Comparison of ENCODE assay signal across 11 mouse cellular contexts in the genomic region with DNA sequence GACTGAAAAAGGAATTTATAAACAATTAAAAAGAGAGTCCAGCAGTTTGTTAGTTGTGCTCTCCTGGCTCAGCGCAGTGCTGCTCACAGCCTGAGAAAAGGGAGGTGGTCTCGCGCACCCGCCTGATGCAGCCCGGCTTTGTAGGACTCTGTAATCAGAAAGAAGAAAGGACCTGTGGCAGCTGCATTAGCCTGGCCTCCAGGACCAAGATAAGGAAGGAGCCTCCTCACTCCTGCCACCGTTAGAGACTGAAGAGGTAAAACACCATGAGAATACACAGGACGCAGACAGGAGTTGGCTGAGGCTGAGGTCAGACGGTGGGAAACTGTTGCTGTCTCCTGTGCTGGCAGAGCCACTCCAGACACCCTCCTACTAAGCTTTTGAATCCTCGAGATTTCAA. TPM values are rescaled to one million over a fixed set of nuclear protein-coding genes. Genes with fewer than 3 reads are reported as not detected.
DNase-seq lines count a peak whose midpoint lies in the region; ATAC-seq and TF ChIP-seq lines count a peak whose summit lies in the region.
"Had no signal": no experiment of that assay in that cellular context is flagged by ENCODE, and none has a peak within 500 bp of the region (broad histone marks: within the 10 kb centered on the region; RNA-seq: fewer than 3 reads in every experiment).

A gene (minus strand): TSS at position 114 of the 400 bp plus-strand sequence.

- H3K36me3 ChIP-seq in heart, embryonic 16.5 days (ENCODE audit: control insufficient read depth, insufficient read depth), result peaks cover 16% of the 10 kb centered on the region
- H3K36me3 ChIP-seq in midbrain, embryonic 16.5 days (ENCODE audit: control insufficient read depth, insufficient read depth, low read length), result peaks cover 20% of the 10 kb centered on the region; the same call in 1 of the 2 replicates
- peaks cover 62% of the 10 kb centered on the region for H3K36me3 ChIP-seq in midbrain, embryonic 13.5 days
- H3K36me3 ChIP-seq in hindbrain, postnatal 0 days (ENCODE audit: insufficient read depth, low read length), result peaks cover 10% of the 10 kb centered on the region

- peak; percentile 57; the same call in 1 of the 2 replicates for ATAC-seq in heart, embryonic 16.5 days (replicated peaks; ENCODE audit: extremely low read depth, insufficient read depth, low FRiP score)
- ATAC-seq in midbrain, embryonic 16.5 days, result no peak
- ATAC-seq in midbrain, embryonic 13.5 days, result no peak
- no peak for ATAC-seq in hindbrain, postnatal 0 days

- TF ChIP-seq CTCF in hindbrain, postnatal 0 days (IDR thresholded peaks at IDR 0.05; ENCODE audit: low read depth), result no peak

- H3K27ac ChIP-seq in heart, embryonic 16.5 days (ENCODE audit: low read length), result peak within 1 kb of the TSS; percentile 72
- H3K27ac ChIP-seq in midbrain, embryonic 16.5 days (ENCODE audit: low read length), result no peak within 1 kb of the TSS
- H3K27ac ChIP-seq in midbrain, embryonic 13.5 days, result no peak within 1 kb of the TSS
- H3K27ac ChIP-seq in hindbrain, postnatal 0 days, result no peak within 1 kb of the TSS
- H3K27ac ChIP-seq: lung, embryonic 15.5 days had no signal

- H3K27me3 ChIP-seq in heart, embryonic 16.5 days (ENCODE audit: control insufficient read depth, insufficient read depth, low read length), result no peaks in the 10 kb centered on the region
- no peaks in the 10 kb centered on the region for H3K27me3 ChIP-seq in midbrain, embryonic 16.5 days (ENCODE audit: control insufficient read depth, insufficient read depth, low read depth, low read length)
- no peaks in the 10 kb centered on the region for H3K27me3 ChIP-seq in midbrain, embryonic 13.5 days
- H3K27me3 ChIP-seq in hindbrain, postnatal 0 days (ENCODE audit: insufficient read depth, low read length), result no peaks in the 10 kb centered on the region
- H3K27me3 ChIP-seq: lung, embryonic 15.5 days had no signal

- H3K9ac ChIP-seq in heart, embryonic 16.5 days (ENCODE audit: low read length), result peak within 1 kb of the TSS; percentile 62
- no peak within 1 kb of the TSS for H3K9ac ChIP-seq in midbrain, embryonic 16.5 days (ENCODE audit: low read depth, low read length)
- H3K9ac ChIP-seq in midbrain, embryonic 13.5 days (replicated peaks), result no peak within 1 kb of the TSS
- no peak within 1 kb of the TSS for H3K9ac ChIP-seq in hindbrain, postnatal 0 days (replicated peaks; ENCODE audit: low read length)
- H3K9ac ChIP-seq: lung, embryonic 15.5 days had no signal

- WGBS in heart, embryonic 16.5 days, result 29% methylated on average over 9 of the region's 9 CpGs
- WGBS in midbrain, embryonic 16.5 days, result 91% methylated on average over 9 of the region's 9 CpGs
- 94% methylated on average over 9 of the region's 9 CpGs for WGBS in midbrain, embryonic 13.5 days
- WGBS in hindbrain, postnatal 0 days, result 89% methylated on average over 9 of the region's 9 CpGs

- H3K9me3 ChIP-seq in heart, embryonic 16.5 days (replicated peaks; ENCODE audit: control insufficient read depth, low read length), result no peaks in the 10 kb centered on the region
- H3K9me3 ChIP-seq in midbrain, embryonic 16.5 days (replicated peaks; ENCODE audit: control insufficient read depth, low read length, poor library complexity, severe bottlenecking), result no peaks in the 10 kb centered on the region
- H3K9me3 ChIP-seq in midbrain, embryonic 13.5 days, result no peaks in the 10 kb centered on the region
- H3K9me3 ChIP-seq in hindbrain, postnatal 0 days (ENCODE audit: low read length), result no peaks in the 10 kb centered on the region
- H3K9me3 ChIP-seq: lung, embryonic 15.5 days had no signal

- no peak for DNase-seq in heart, adult 9 months (ENCODE audit: low spot score in 2 of 2)
- DNase-seq in layer of hippocampus, postnatal 10 days (ENCODE audit: low spot score in 2 of 2), result no peak
- DNase-seq in yolk sac, embryonic 10.5 days (ENCODE audit: low spot score), result peak; percentile 16
- no peak for DNase-seq in hindbrain, postnatal 0 days (ENCODE audit: low spot score)
- DNase-seq: cerebellum, postnatal 10 days; kidney, postnatal 10 days; thymus, postnatal 14 days had no signal

- H3K4me1 ChIP-seq in heart, embryonic 16.5 days (ENCODE audit: control insufficient read depth, insufficient read depth, low read length), result peaks cover 37% of the 10 kb centered on the region
- H3K4me1 ChIP-seq in midbrain, embryonic 16.5 days (ENCODE audit: control insufficient read depth, insufficient read depth, low read length), result no peaks in the 10 kb centered on the region
- H3K4me1 ChIP-seq in midbrain, embryonic 13.5 days (replicated peaks), result 0 out of 2 replicates have a peak, but pooled peaks cover 3% of the 10 kb centered on the region
- no peaks in the 10 kb centered on the region for H3K4me1 ChIP-seq in hindbrain, postnatal 0 days (ENCODE audit: insufficient read depth, low read length)

- H3K4me2 ChIP-seq in heart, embryonic 16.5 days (ENCODE audit: low read depth, low read length), result peak within 1 kb of the TSS; percentile 53
- H3K4me2 ChIP-seq in midbrain, embryonic 16.5 days (ENCODE audit: low read length), result no peak within 1 kb of the TSS
- no peak within 1 kb of the TSS for H3K4me2 ChIP-seq in midbrain, embryonic 13.5 days (replicated peaks)
- H3K4me2 ChIP-seq in hindbrain, postnatal 0 days (ENCODE audit: low read depth, low read length), result no peak within 1 kb of the TSS
- H3K4me2 ChIP-seq: lung, embryonic 15.5 days had no signal

- H3K4me3 ChIP-seq in heart, embryonic 16.5 days (ENCODE audit: low read length), result peak within 1 kb of the TSS; percentile 39
- no peak within 1 kb of the TSS for H3K4me3 ChIP-seq in midbrain, embryonic 16.5 days (ENCODE audit: low read depth, low read length)
- no peak within 1 kb of the TSS for H3K4me3 ChIP-seq in midbrain, embryonic 13.5 days (replicated peaks)
- no peak within 1 kb of the TSS for H3K4me3 ChIP-seq in hindbrain, postnatal 0 days (ENCODE audit: low read length)
- H3K4me3 ChIP-seq: lung, embryonic 15.5 days had no signal

RNA-seq across cellular contexts. Expression of the gene that starts here (rescaled TPM):
- 4.9 and 5.5 TPM in 2 replicates for polyA plus RNA-seq in heart, embryonic 16.5 days (2015; fragmentation: Nextera tagmentation; extraction: Ambion mirVana)
- 10.5 and 12.4 TPM in 2 replicates for polyA plus RNA-seq in midbrain, embryonic 16.5 days (2015; fragmentation: Nextera tagmentation; extraction: Ambion mirVana)
- 5.5 and 5.6 TPM in 2 replicates for polyA plus RNA-seq in midbrain, embryonic 13.5 days (2015; fragmentation: Nextera tagmentation; extraction: Ambion mirVana)
- total RNA-seq in layer of hippocampus, postnatal 10 days (2021), result 10 to 100 TPM; 50.9 to 52.4 TPM
- total RNA-seq in hindbrain, postnatal 0 days (2014; rRNA removed), result 22.0 and 27.6 TPM in 2 replicates
- polyA plus RNA-seq in hindbrain, postnatal 0 days (2015; fragmentation: Nextera tagmentation; extraction: Ambion mirVana), result 6.1 and 6.9 TPM in 2 replicates
